Comparison of ENCODE assay signal across 8 mouse cellular contexts in genomic region chr16:8869715-8870114, GRCm38 (mm10). TPM values are rescaled to one million over a fixed set of nuclear protein-coding genes. Genes with fewer than 3 reads are reported as not detected.
DNase-seq lines count a peak whose midpoint lies in the region; ATAC-seq and TF ChIP-seq lines count a peak whose summit lies in the region.
"Had no signal": no experiment of that assay in that cellular context is flagged by ENCODE, and none has a peak within 500 bp of the region (broad histone marks: within the 10 kb centered on the region; RNA-seq: fewer than 3 reads in every experiment).

No protein-coding gene starts in this region.

- H3K4me3 ChIP-seq in hindbrain, postnatal 0 days (ENCODE audit: low read length): no peak overlapping the region
- H3K4me3 ChIP-seq: megakaryocyte, embryonic 14.5 days had no signal

- no peaks in the 10 kb centered on the region for H3K9me3 ChIP-seq in hindbrain, postnatal 0 days (ENCODE audit: low read length)

- ATAC-seq in hindbrain, postnatal 0 days: peak; percentile 73

- H3K9ac ChIP-seq in hindbrain, postnatal 0 days (replicated peaks; ENCODE audit: low read length): no peak overlapping the region

- TF ChIP-seq CTCF in hindbrain, postnatal 0 days (IDR thresholded peaks at IDR 0.05; ENCODE audit: low read depth): peak; percentile 88

- H3K27me3 ChIP-seq in hindbrain, postnatal 0 days (ENCODE audit: insufficient read depth, low read length): no peaks in the 10 kb centered on the region
- H3K27me3 ChIP-seq: megakaryocyte, embryonic 14.5 days had no signal

- DNase-seq in T-cell, adult 2 months (ENCODE audit: low spot score): peak; percentile 68
- DNase-seq in cerebellum, adult 9-10 months: peak; percentile 85
- peak; percentile 66 to 69 for DNase-seq in frontal cortex, postnatal 25 days (ENCODE audit: low spot score in 2 of 2)
- DNase-seq in hindbrain, postnatal 0 days (ENCODE audit: low spot score): peak; percentile 85
- peak; percentile 61 for DNase-seq in left cerebral cortex, adult 11 months (ENCODE audit: low spot score)
- peak; percentile 79 for DNase-seq in mesoderm, embryonic 11.5 days (ENCODE audit: low read depth, low spot score)
- peak; percentile 58 for DNase-seq in right cerebral cortex, postnatal 25 days

- 39% methylated on average over 2 of the region's 2 CpGs for WGBS in hindbrain, postnatal 0 days

- no peaks in the 10 kb centered on the region for H3K4me1 ChIP-seq in hindbrain, postnatal 0 days (ENCODE audit: insufficient read depth, low read length)

- no peak overlapping the region for H3K4me2 ChIP-seq in hindbrain, postnatal 0 days (ENCODE audit: low read depth, low read length)

- H3K36me3 ChIP-seq in hindbrain, postnatal 0 days (ENCODE audit: insufficient read depth, low read length): no peaks in the 10 kb centered on the region

- H3K27ac ChIP-seq in hindbrain, postnatal 0 days: no peak overlapping the region

RNA-seq across cellular contexts. Expression of gene 1810013L24Rik, which starts 39.8 kb away (rescaled TPM):
- total RNA-seq in hindbrain, postnatal 0 days (2014; rRNA removed): 50.3 and 51.8 TPM in 2 replicates
- 16.8 and 17.1 TPM in 2 replicates for polyA plus RNA-seq in hindbrain, postnatal 0 days (2015; fragmentation: Nextera tagmentation; extraction: Ambion mirVana)
